Mouse (Mus musculus) CH12.LX (cell line): ENCODE results near the gene St8sia2. TPM values are rescaled to one million over a fixed set of nuclear protein-coding genes. Genes with fewer than 3 reads are reported as not detected.

Experiments used
- DNase-seq: peaks from one replicate; pipeline ENCODE4 v3.0.0-alpha.2; 2013; ENCODE audit errors: extremely low read depth
- H3K27ac ChIP-seq: 2 replicates; pipeline ENCODE4 v1.5.1; 2012; ENCODE audit warnings: low read depth, mild to moderate bottlenecking, control low read depth, moderate library complexity; ENCODE audit not compliant: insufficient read depth
- H3K27me3 ChIP-seq: replicated peaks from 2 replicates; pipeline ENCODE3; 2012; ENCODE audit warnings: inconsistent platforms
- H3K36me3 ChIP-seq, 2 experiments: replicated peaks in 1 of 2; 2 replicates each; pipeline versions ENCODE3 to v1.6.1; 2012; ENCODE audit warnings: inconsistent platforms in 1 of 2, low read length in 1 of 2, mild to moderate bottlenecking in 1 of 2, mixed read lengths in 1 of 2, moderate library complexity in 1 of 2; ENCODE audit not compliant: control insufficient read depth in 1 of 2, insufficient read depth in 1 of 2
- H3K4me1 ChIP-seq, 2 experiments: 2 replicates each; pipeline ENCODE4 v1.6.1; 2012; ENCODE audit warnings: inconsistent platforms in 1 of 2, moderate library complexity in 1 of 2; ENCODE audit not compliant: insufficient read depth in 2 of 2, control insufficient read depth in 1 of 2
- H3K4me2 ChIP-seq: 2 replicates; pipeline ENCODE4 v1.6.1; 2012; ENCODE audit warnings: low read depth, mild to moderate bottlenecking, control low read depth; ENCODE audit not compliant: poor library complexity, insufficient read depth, severe bottlenecking
- H3K4me3 ChIP-seq, 3 experiments: fragments of 150-350 bp in 1 of 3; sonication (generic) in 1 of 3; replicated peaks in 1 of 3; 2 replicates each; pipeline versions ENCODE3 to v1.5.1; 2011 to 2012; ENCODE audit warnings: low read depth in 2 of 3, low read length in 2 of 3, mild to moderate bottlenecking in 2 of 3, moderate library complexity in 2 of 3, control low read depth in 1 of 3, improper control_type of control experiment in 1 of 3, inconsistent platforms in 1 of 3, mixed read lengths in 1 of 3; ENCODE audit not compliant: poor library complexity in 1 of 3
- H3K79me2 ChIP-seq: replicated peaks from 2 replicates; pipeline ENCODE4 v1.6.1; 2012; ENCODE audit warnings: mild to moderate bottlenecking, moderate library complexity; ENCODE audit not compliant: control insufficient read depth, poor library complexity, insufficient read depth, severe bottlenecking; ENCODE audit errors: extremely low read depth
- H3K9ac ChIP-seq: 2 replicates; pipeline ENCODE4 v1.6.1; 2012; ENCODE audit warnings: low read depth, mild to moderate bottlenecking, control low read depth, moderate library complexity; ENCODE audit not compliant: insufficient read depth
- H3K9me3 ChIP-seq: replicated peaks from 2 replicates; pipeline ENCODE3; 2012; ENCODE audit warnings: low read length, inconsistent platforms, mixed read lengths
- BHLHE40 ChIP-seq: IDR thresholded peaks from 2 replicates; pipeline ENCODE4 v1.6.1; 2011; ENCODE audit warnings: mild to moderate bottlenecking, low read depth, low read length, improper control_type of control experiment
- CHD1 ChIP-seq: IDR thresholded peaks from 2 replicates; pipeline ENCODE4 v1.6.1; 2012; ENCODE audit warnings: low read depth, low read length, improper control_type of control experiment, inconsistent platforms
- E2F4 ChIP-seq: IDR thresholded peaks from 2 replicates; pipeline ENCODE4 v1.6.1; 2011; ENCODE audit warnings: low read depth, low read length, improper control_type of control experiment; ENCODE audit not compliant: insufficient replicate concordance
- EP300 ChIP-seq: IDR thresholded peaks from 2 replicates; pipeline ENCODE4 v1.6.1; 2011; ENCODE audit warnings: low read length, improper control_type of control experiment
- ETS1 ChIP-seq: conservative IDR thresholded peaks from 2 replicates; pipeline ENCODE4 v1.6.1; 2012; ENCODE audit warnings: low read depth, mild to moderate bottlenecking, inconsistent platforms, low read length, improper control_type of control experiment, moderate library complexity
- IRF4 ChIP-seq: IDR thresholded peaks from 2 replicates; pipeline ENCODE4 v1.6.1; 2014; ENCODE audit warnings: low read depth, mild to moderate bottlenecking, inconsistent platforms, low read length, improper control_type of control experiment
- JUN ChIP-seq: IDR thresholded peaks from 2 replicates; pipeline ENCODE4 v1.6.1; 2011; ENCODE audit warnings: low read depth, mild to moderate bottlenecking, low read length, improper control_type of control experiment, moderate library complexity; ENCODE audit not compliant: insufficient read depth
- MAX ChIP-seq: IDR thresholded peaks from 2 replicates; pipeline ENCODE4 v1.6.1; 2011; ENCODE audit warnings: low read length, improper control_type of control experiment
- MAZ ChIP-seq: IDR thresholded peaks from 2 replicates; pipeline ENCODE4 v1.6.1; 2012; ENCODE audit warnings: low read depth, mild to moderate bottlenecking, inconsistent platforms, low read length, improper control_type of control experiment, moderate library complexity
- MEF2A ChIP-seq: IDR thresholded peaks from 2 replicates; pipeline ENCODE4 v1.6.1; 2014; ENCODE audit warnings: low read depth, mild to moderate bottlenecking, inconsistent platforms, low read length, improper control_type of control experiment, borderline replicate concordance
- POLR2AphosphoS2 ChIP-seq: IDR thresholded peaks from 2 replicates; pipeline ENCODE4 v1.6.1; 2011; ENCODE audit warnings: low read depth, low read length, improper control_type of control experiment
- RCOR1 ChIP-seq: conservative IDR thresholded peaks from 2 replicates; pipeline ENCODE4 v1.6.1; 2012; ENCODE audit warnings: low read depth, mild to moderate bottlenecking, inconsistent platforms, low read length, improper control_type of control experiment
- SIN3A ChIP-seq: IDR thresholded peaks from 2 replicates; pipeline ENCODE4 v1.6.1; 2012; ENCODE audit warnings: low read length, improper control_type of control experiment, inconsistent platforms
- SMC3 ChIP-seq: IDR thresholded peaks from 2 replicates; pipeline ENCODE4 v1.6.1; 2011; ENCODE audit warnings: low read depth, low read length, improper control_type of control experiment
- TBP ChIP-seq: conservative IDR thresholded peaks from 2 replicates; pipeline ENCODE4 v1.6.1; 2011; ENCODE audit warnings: low read depth, low read length, improper control_type of control experiment
- UBTF ChIP-seq: IDR thresholded peaks from 2 replicates; pipeline ENCODE4 v1.6.1; 2012; ENCODE audit warnings: low read depth, mild to moderate bottlenecking, inconsistent platforms, low read length, improper control_type of control experiment, moderate library complexity
- USF2 ChIP-seq: conservative IDR thresholded peaks from 2 replicates; pipeline ENCODE4 v1.6.1; 2011; ENCODE audit warnings: low read depth, low read length, improper control_type of control experiment
- ZC3H11A ChIP-seq: IDR thresholded peaks from 2 replicates; pipeline ENCODE4 v1.6.1; 2012; ENCODE audit warnings: low read depth, mild to moderate bottlenecking, inconsistent platforms, low read length, improper control_type of control experiment
- ZKSCAN1 ChIP-seq: IDR thresholded peaks from 2 replicates; pipeline ENCODE4 v1.6.1; 2012; ENCODE audit warnings: low read depth, inconsistent platforms, low read length, improper control_type of control experiment, borderline replicate concordance
- ZMIZ1 ChIP-seq: IDR thresholded peaks from 2 replicates; pipeline ENCODE4 v1.6.1; 2012; ENCODE audit warnings: low read depth, mild to moderate bottlenecking, inconsistent platforms, low read length, improper control_type of control experiment
- dilution Hi-C: fragments of 300-500 bp; cut with MboI; formaldehyde crosslinking; loops from 2 replicates; pipeline ENCODE4 v1.14.3; 2020; ENCODE audit warnings: low sequenced_read_pairs; ENCODE audit not compliant: extremely low pct_unique_long_range_greater_than_20kb, extremely low pct_ligation_motif_present
- in situ Hi-C: fragments of 300-500 bp; cut with MboI; formaldehyde crosslinking; loops from 3 replicates; pipeline ENCODE4 v1.14.3; 2019; ENCODE audit warnings: low sequenced_read_pairs, low pct_ligation_motif_present, low pct_unique_long_range_greater_than_20kb, mixed read lengths
- polyA plus RNA-seq: library from polyadenylated mRNA; unstranded; fragments of >175 nt; gene quantifications from 2 replicates; pipeline ENCODE4 v1.2.1, GENCODE M21; 2012; ENCODE audit warnings: low read depth; ENCODE audit not compliant: insufficient read length
- total RNA-seq, 2 experiments: library from RNA; depleted of rRNA; stranded (reverse); fragments of 300-350 nt in 1 of 2; fragments of >200 nt in 1 of 2; gene quantifications; 2 replicates each; pipeline ENCODE4 v1.2.3; 2012 to 2014

St8sia2 gene
- total and polyA plus RNA-seq, 3 experiments, result not detected

DNA sequence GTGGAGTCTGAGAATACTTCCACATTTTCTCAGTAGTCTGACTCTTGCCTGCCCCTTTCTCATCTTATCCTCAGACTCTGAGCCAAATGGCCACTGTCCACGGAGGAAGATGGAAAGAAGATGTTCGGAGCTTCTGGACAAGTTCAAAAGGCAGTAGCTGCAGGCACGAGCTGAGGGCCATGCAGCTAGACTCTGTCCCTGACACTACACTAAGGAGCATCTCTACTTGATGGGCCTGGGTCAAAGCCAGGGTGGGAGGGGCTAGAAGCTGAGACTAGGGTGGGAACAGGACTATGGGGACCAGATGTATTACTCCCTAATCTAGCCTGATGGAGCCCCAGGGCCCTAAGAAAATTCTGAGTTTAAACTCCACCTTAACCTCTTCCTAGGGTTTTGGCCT is 80.5 kb downstream of the St8sia2 start:
- Histone ChIP-seq H3K4me1 (peaks cover 0 to 9% of the 10 kb centered on the region in 2 experiments; a peak in 2 of 4 replicates), H3K4me3 (no peak overlapping the region), H3K9me3 (no peaks in the 10 kb centered on the region), H3K27me3 (peaks cover 8% of the 10 kb centered on the region), H3K4me2 (no peak overlapping the region), H3K27ac (no peak overlapping the region), H3K9ac (no peak overlapping the region), H3K36me3 (no peaks in the 10 kb centered on the region), H3K79me2 (no peaks in the 10 kb centered on the region)
- dilution Hi-C loops, result no loop called here
- no peak for DNase-seq
- TF ChIP-seq MEF2A (no peak), TBP (no peak), ZKSCAN1 (no peak), RCOR1 (no peak), CHD1 (no peak), ETS1 (no peak), USF2 (no peak), BHLHE40 (no peak), ZMIZ1 (no peak), JUN (no peak), SMC3 (no peak), IRF4 (no peak), EP300 (no peak), UBTF (no peak), ZC3H11A (no peak), POLR2AphosphoS2 (no peak)
- in situ Hi-C loops, result no loop called here

DNA sequence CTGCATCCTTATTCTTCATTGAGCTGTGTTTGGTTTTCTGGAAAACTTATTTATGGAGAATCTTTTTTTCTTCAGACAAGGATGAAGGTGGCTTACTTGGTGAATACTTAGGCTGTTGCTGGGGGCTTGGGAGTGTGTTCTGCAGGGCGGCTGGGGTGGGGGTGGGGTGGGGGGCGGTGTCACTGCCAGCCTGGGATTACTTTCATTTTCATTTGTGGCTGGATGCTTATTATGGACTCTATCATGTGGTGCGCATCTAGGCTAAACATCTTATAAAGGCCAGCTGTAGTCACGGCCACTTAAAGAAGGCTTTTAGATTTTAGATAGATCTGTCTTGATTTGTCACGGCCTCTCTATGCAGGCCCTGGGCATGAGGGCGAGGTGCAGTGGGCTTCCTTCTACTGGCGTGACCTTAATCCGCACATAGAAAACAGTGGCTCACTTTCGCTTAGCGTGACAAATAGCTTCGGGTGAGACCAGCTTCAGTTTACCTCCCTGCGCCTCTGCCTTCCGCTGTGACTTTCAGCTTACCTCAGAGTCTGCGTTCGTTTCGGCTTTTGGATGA is 92.5 kb downstream of the St8sia2 start:
- no peak for DNase-seq
- Histone ChIP-seq H3K9ac (no peak overlapping the region), H3K36me3 (no peaks in the 10 kb centered on the region), H3K79me2 (no peaks in the 10 kb centered on the region), H3K4me3 (no peak overlapping the region), H3K9me3 (no peaks in the 10 kb centered on the region), H3K4me1 (peaks cover 3% of the 10 kb centered on the region in 2 experiments; a peak in 1 of 4 replicates), H3K27me3 (no peaks in the 10 kb centered on the region), H3K27ac (no peak overlapping the region), H3K4me2 (peak overlapping the region; percentile 75)
- dilution Hi-C loops (no loop called here), in situ Hi-C loops (no loop called here)
- no peak for TF ChIP-seq BHLHE40
- TF ChIP-seq MAZ, result no peak
- no peak for TF ChIP-seq E2F4
- no peak for TF ChIP-seq SIN3A
- TF ChIP-seq MAX, result no peak
